Mouse (Mus musculus): ENCODE results near the gene Rangap1.
A peak's percentile ranks its signal among the peaks of the same experiment; 100 is the strongest.

DNA sequence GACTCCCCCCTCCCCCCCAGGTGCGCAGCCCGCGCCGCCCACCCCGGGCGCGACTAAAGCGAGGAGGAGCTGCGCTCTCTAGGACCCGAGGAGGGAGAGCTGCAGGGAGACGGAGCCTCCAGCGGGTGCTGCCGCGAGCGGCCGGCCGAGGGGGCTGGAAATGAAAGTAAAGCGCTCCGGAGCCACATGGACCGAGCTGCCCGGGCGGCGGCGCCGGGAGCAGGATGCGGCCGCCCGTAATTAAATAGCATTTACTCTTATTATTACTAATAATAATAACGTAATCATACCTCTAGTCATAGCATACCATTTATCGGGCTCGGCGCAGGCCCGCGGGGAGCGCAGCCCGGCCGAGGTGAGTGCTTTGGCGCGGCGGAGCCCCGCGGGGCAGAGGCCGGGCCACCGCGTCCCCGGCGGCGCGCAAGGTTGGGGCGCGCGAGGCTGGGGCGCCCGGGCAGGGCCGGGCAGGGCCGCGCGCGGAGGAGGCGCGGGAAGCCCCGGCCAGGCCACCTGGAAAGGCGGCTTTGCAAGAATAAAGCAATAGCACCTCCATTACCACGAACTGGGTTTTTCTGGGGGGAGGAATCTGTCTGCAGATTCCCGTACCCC, at the start of gene Rangap1, which contains the start of gene Zc3h7b:
- no peak for TF ChIP-seq TBP (conservative IDR thresholded peaks at IDR 0.05; ENCODE audit: low read depth, low read length)
- 0 out of 2 replicates have a peak, but pooled peaks have one; percentile 24 for TF ChIP-seq MYC (IDR thresholded peaks at IDR 0.05; ENCODE audit: low read depth, low read length)
- TF ChIP-seq POLR2A (IDR thresholded peaks at IDR 0.05; ENCODE audit: low read depth, low read length) = peak; percentile 69
- no peak for TF ChIP-seq CTCF (conservative IDR thresholded peaks at IDR 0.05 in 1 of 2, IDR thresholded peaks at IDR 0.05 in 1 of 2; ENCODE audit: low read depth in 2 of 2, low read length in 2 of 2)
- no peak for TF ChIP-seq EP300 (IDR thresholded peaks at IDR 0.05; ENCODE audit: low read length)
- peak; percentile 67 for TF ChIP-seq NELFE (IDR thresholded peaks at IDR 0.05; ENCODE audit: low read depth, low read length)
